Mouse (Mus musculus) liver, embryonic 12.5 days (tissue): ENCODE data around the gene Gm28539. TPM values are rescaled to one million over a fixed set of nuclear protein-coding genes. Genes with fewer than 3 reads are reported as not detected.
"Not testable (repeated sequence)": the region's sequence is repeated elsewhere in the genome, so short reads cannot be mapped to it uniquely, and the experiment has no call there.

Experiments
- ATAC-seq: fragments of 200-750 bp; cut with Nextera tagmentation; 2 replicates; pipeline ENCODE4 v1.8.0; 2017; ENCODE audit warnings: moderate number of reproducible peaks, mild to moderate bottlenecking, moderate library complexity
- H3K27ac ChIP-seq: fragments of 300-500 bp; sonication (generic); 2 replicates; pipeline ENCODE4 v1.5.1; 2016; ENCODE audit warnings: mild to moderate bottlenecking
- H3K27me3 ChIP-seq: fragments of 300-500 bp; sonication (generic); replicated peaks from 2 replicates; pipeline ENCODE4 v1.6.1; 2016; ENCODE audit warnings: mild to moderate bottlenecking, moderate library complexity
- H3K36me3 ChIP-seq: fragments of 300-500 bp; sonication (generic); 2 replicates; pipeline ENCODE4 v1.6.1; 2016; ENCODE audit warnings: mild to moderate bottlenecking, moderate library complexity
- H3K4me1 ChIP-seq: fragments of 300-500 bp; sonication (generic); 2 replicates; pipeline ENCODE4 v1.6.1; 2016
- H3K4me2 ChIP-seq: fragments of 300-500 bp; sonication (generic); 2 replicates; pipeline ENCODE4 v1.6.1; 2016; ENCODE audit warnings: mild to moderate bottlenecking, moderate library complexity
- H3K4me3 ChIP-seq: fragments of 300-500 bp; sonication (generic); 2 replicates; pipeline ENCODE4 v1.5.1; 2016; ENCODE audit warnings: mild to moderate bottlenecking, moderate library complexity
- H3K9ac ChIP-seq: fragments of 300-500 bp; sonication (generic); 2 replicates; pipeline ENCODE4 v1.6.1; 2016; ENCODE audit warnings: mild to moderate bottlenecking, moderate library complexity
- H3K9me3 ChIP-seq: fragments of 300-500 bp; sonication (generic); replicated peaks from 2 replicates; pipeline ENCODE4 v1.6.1; 2016; ENCODE audit warnings: mild to moderate bottlenecking, moderate library complexity
- WGBS: fragments of 180-500 bp; shearing (Covaris S2); methylation state at CpG from one replicate; pipeline ENCODE4 v1.1.7; 2016; ENCODE audit not compliant: insufficient replicate concordance; 5-methylcytosine and 5-hydroxymethylcytosine counted together
- polyA plus RNA-seq: library from polyadenylated mRNA; unstranded; fragments of >200 nt; fragmentation: Nextera tagmentation; extraction: Ambion mirVana; gene quantifications from 2 replicates; pipeline ENCODE4 v1.2.1, GENCODE M21; 2016

Gm28539 gene
- polyA plus RNA-seq, 1 experiment from 2014 or later: not detected

DNA sequence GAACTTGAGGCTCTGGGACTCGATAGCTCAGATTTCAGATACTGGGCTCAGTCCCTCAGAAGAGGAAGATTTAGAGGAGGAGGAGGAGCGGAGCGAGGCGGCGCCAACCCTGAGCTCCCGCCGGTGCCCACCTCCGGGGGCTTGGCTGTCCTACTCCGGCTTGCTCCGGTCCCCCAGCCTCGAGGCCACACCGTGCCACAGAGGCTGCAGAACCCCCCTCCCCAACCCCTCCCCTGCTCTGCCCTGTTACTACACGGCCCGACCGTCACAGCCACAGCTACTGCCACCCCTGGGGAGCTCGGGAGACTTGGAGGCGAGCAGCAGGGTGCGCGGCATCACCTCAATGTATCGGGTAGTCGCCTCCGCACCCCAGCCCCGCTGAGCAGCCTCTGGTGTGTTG is 139.9 kb downstream of the Gm28539 start:
- peaks cover 13% of the 10 kb centered on the region for H3K36me3 ChIP-seq
- H3K9me3 ChIP-seq: 0 out of 2 replicates have a peak, but pooled peaks cover 7% of the 10 kb centered on the region
- no peak overlapping the region for H3K27ac ChIP-seq
- 71% methylated on average over 23 of the region's 23 CpGs for WGBS
- no peak overlapping the region for H3K4me2 ChIP-seq
- H3K4me3 ChIP-seq: no peak overlapping the region
- no peaks in the 10 kb centered on the region for H3K27me3 ChIP-seq
- no peak overlapping the region for H3K9ac ChIP-seq
- no peaks in the 10 kb centered on the region for H3K4me1 ChIP-seq
- ATAC-seq: no peak

DNA sequence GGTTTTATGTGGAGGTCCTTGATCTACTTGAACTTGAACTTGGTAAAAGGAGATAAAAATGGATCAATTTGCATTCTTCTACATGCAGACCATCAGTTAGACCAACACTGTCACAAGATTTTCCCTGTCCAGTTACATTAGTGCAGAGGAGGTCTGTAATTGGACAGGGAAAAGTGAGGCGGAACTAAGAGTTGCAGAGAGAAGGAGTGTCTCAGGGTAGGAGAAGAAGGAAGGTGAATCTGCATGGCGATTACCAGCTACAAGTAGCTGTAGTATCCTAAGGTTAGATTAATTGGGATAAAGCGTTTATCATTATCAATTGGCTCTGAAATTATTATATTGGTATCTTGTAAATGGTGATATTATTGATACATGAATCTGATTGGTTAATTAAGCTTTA is 150.0 kb downstream of the Gm28539 start:
- Histone ChIP-seq H3K27ac (no peak overlapping the region), H3K4me2 (no peak overlapping the region), H3K4me1 (no peaks in the 10 kb centered on the region), H3K36me3 (no peaks in the 10 kb centered on the region), H3K4me3 (no peak overlapping the region), H3K27me3 (no peaks in the 10 kb centered on the region), H3K9me3 (no peaks in the 10 kb centered on the region), H3K9ac (no peak overlapping the region)
- 71% methylated on average over 3 of the region's 3 CpGs for whole genome bisulfite sequencing
- ATAC-seq: no peak

GRCm38 (mm10) chr16:18986860-18987259 is 150.5 kb downstream of the Gm28539 start:
- Histone ChIP-seq H3K4me1 (no peaks in the 10 kb centered on the region), H3K4me2 (no peak overlapping the region), H3K27me3 (no peaks in the 10 kb centered on the region), H3K4me3 (no peak overlapping the region), H3K27ac (no peak overlapping the region), H3K9ac (no peak overlapping the region), H3K36me3 (no peaks in the 10 kb centered on the region), H3K9me3 (no peaks in the 10 kb centered on the region)
- whole genome bisulfite sequencing: 73% methylated on average over 5 of the region's 5 CpGs
- no peak for ATAC-seq

DNA sequence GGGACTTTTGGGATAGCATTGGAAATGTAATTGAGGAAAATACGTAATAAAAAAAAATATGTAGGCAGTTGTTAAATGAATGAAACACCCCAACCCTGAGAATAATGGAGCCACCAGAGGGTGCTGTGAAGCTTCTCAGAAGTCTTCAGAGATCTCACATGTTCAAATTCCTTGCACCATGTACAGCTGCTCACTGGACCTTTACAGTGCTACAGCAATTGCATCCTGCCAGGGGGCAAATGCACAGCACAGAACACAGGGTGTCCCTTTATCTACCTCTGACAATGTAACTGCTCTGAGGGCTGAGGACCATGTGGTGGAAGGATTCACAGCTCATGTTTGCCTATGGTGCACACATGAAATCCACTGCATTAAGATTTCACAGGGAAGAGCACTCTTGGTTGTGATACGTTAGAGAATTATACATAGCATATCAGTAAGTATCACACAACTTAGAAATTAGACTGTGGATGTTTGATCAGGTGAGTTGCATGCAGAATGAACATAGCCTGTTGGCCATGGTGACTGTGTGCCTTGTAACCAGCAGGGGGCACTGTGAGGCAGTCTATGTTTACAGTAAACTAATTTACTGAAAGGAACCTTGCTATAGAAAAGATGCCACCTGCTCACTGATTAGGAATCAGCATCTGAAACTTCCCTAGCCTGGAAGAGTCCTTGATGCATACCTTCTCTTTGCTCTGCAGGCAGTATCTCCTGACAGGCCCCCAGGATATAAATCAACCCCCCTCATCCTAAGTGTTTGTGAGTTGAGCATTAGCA is 166.4 kb downstream of the Gm28539 start:
- H3K4me3 ChIP-seq, H3K4me1 ChIP-seq, H3K27ac ChIP-seq, H3K9ac ChIP-seq, H3K4me2 ChIP-seq, H3K27me3 ChIP-seq, ATAC-seq, H3K9me3 ChIP-seq, H3K36me3 ChIP-seq: not testable (repeated sequence)
- WGBS: 45% methylated on average over 2 of the region's 2 CpGs

- Histone ChIP-seq H3K9ac (no peak overlapping the region), H3K27ac (no peak overlapping the region), H3K27me3 (no peaks in the 10 kb centered on the region), H3K9me3 (no peaks in the 10 kb centered on the region), H3K4me1 (no peaks in the 10 kb centered on the region), H3K4me3 (no peak overlapping the region), H3K4me2 (no peak overlapping the region), H3K36me3 (no peaks in the 10 kb centered on the region)
- WGBS: 67% methylated on average over 1 of the region's 1 CpGs
- no peak for ATAC-seq
These were observed 167.4 kb downstream of the Gm28539 start for GRCm38 (mm10) chr16:19003757-19004156.

DNA sequence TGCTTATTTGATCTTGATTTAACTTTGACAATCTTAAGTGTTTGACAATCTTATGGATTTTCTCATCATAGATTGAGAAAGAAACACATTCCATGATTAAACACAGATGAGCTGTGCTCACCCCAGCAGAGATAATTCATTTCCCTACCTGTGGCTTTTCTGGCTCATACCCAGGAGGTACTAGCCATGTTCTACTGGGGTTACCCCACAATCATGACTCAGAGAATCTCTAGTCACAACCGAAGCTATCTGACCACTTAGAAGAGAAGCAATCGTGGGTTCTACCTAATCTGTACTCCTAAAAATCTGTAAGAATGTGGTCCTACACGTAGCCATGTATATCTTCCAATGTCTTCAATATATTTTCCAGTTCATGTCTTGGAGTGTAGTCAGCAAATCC is 168.9 kb downstream of the Gm28539 start:
- no peak overlapping the region for H3K9ac ChIP-seq
- no peak overlapping the region for H3K4me3 ChIP-seq
- H3K27me3 ChIP-seq: no peaks in the 10 kb centered on the region
- H3K36me3 ChIP-seq: no peaks in the 10 kb centered on the region
- H3K27ac ChIP-seq: no peak overlapping the region
- H3K4me2 ChIP-seq: no peak overlapping the region
- ATAC-seq: no peak
- H3K9me3 ChIP-seq: no peaks in the 10 kb centered on the region
- WGBS: 48% methylated on average over 3 of the region's 3 CpGs
- no peaks in the 10 kb centered on the region for H3K4me1 ChIP-seq

Other genes starting within 250 kb of the Gm28539 start
- 0.08 TPM in 1 of 2 replicates, not detected in the other for gene Tbx1, start 245.9 kb upstream of the Gm28539 start, polyA plus RNA-seq
- gene Gp1bb, start 214.2 kb upstream of the Gm28539 start, polyA plus RNA-seq: 40.8 and 44.2 TPM in 2 replicates
- 0.31 and 0.61 TPM in 2 replicates for gene Gm49601, start 210.2 kb upstream of the Gm28539 start, polyA plus RNA-seq
- 2.6 and 2.8 TPM in 2 replicates for gene Sept5, start 206.6 kb upstream of the Gm28539 start, polyA plus RNA-seq
- gene Cldn5, start 59.7 kb upstream of the Gm28539 start, polyA plus RNA-seq: 10.7 and 11.8 TPM in 2 replicates
- 53.8 and 57.5 TPM in 2 replicates for gene Ufd1, start 24.8 kb upstream of the Gm28539 start, polyA plus RNA-seq
- gene Cdc45, start 24.6 kb upstream of the Gm28539 start, polyA plus RNA-seq: 54.2 and 55.9 TPM in 2 replicates
- gene 2510002D24Rik, start within 50 bp of the Gm28539 start, polyA plus RNA-seq: 32.3 and 32.8 TPM in 2 replicates
- gene Mrpl40, start 40.3 kb downstream of the Gm28539 start, polyA plus RNA-seq: 96.1 and 99.3 TPM in 2 replicates
- gene Hira, start 40.5 kb downstream of the Gm28539 start, polyA plus RNA-seq: 13.6 and 15.2 TPM in 2 replicates